Mouse (Mus musculus): ENCODE results near the gene Hook1.
"Not testable (repeated sequence)": the region's sequence is repeated elsewhere in the genome, so short reads cannot be mapped to it uniquely, and the experiment has no call there.

Hook1 gene

DNA sequence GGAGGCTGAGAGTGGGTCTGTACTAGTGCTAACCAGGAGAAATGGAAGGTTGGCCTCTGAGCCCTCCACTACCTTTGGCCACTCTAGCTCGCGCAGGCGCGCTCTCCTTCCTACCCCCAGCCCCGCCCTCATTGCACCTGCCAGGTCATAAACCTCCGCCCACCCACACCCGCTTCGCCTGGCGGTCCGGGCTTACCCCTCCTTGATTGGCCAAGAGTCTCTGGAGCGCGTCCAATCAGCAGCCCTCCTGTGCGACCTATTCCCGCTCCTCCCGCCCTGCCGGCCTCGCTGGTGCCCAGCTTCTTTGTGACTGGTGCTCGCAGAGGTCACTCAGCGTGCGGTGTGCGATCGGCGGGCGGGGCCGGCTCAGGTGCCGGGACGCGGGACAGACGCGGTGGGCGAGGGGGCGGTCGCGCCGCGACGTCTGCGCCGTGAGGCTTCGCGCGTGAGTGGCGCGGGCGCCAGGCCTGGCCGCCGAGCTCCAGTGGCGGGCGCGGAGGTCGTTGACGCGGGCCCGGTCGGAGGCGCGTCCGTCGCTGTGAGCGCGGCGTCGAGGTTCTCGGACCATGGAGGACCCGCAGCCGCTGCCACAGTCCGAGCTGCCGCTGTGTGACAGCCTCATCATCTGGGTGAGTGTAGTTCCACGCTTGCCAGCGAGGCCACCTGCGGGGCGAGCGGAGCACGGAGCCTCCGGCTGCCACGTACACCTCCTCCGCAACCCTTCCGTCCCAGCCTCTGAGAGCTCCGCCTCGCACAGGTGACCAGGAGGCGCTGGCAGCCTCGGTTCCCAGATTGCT, at the start of gene Hook1:
Gene Hook1, plus strand, starts transcription at position 313 of the 797 bp plus-strand sequence.
- DNase-seq, result peak; percentile 99

DNA sequence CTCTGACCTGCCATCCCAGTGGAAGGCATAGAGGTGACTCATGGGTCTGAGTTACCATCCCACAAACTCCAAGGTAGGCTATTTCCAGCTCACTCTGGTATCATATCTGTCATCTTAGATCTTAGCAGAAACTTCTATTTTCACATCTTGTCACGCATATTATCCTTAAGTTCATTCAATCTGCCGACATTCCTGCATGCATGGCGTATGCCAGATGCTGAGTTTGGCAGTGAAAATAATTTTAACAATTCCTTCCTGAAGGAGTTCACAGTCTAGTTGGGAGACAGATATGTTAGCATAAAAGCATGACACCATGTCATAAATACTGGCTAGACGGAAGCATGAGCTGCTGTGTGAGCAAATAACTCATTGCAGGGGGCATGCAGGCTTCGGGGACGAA, 49.3 kb upstream of the Hook1 start:
- DNase-seq, result no peak

- no peak for DNase-seq
Measured at GRCm38 (mm10) chr4:95920448-95920847, 46.6 kb upstream of the Hook1 start.

DNA sequence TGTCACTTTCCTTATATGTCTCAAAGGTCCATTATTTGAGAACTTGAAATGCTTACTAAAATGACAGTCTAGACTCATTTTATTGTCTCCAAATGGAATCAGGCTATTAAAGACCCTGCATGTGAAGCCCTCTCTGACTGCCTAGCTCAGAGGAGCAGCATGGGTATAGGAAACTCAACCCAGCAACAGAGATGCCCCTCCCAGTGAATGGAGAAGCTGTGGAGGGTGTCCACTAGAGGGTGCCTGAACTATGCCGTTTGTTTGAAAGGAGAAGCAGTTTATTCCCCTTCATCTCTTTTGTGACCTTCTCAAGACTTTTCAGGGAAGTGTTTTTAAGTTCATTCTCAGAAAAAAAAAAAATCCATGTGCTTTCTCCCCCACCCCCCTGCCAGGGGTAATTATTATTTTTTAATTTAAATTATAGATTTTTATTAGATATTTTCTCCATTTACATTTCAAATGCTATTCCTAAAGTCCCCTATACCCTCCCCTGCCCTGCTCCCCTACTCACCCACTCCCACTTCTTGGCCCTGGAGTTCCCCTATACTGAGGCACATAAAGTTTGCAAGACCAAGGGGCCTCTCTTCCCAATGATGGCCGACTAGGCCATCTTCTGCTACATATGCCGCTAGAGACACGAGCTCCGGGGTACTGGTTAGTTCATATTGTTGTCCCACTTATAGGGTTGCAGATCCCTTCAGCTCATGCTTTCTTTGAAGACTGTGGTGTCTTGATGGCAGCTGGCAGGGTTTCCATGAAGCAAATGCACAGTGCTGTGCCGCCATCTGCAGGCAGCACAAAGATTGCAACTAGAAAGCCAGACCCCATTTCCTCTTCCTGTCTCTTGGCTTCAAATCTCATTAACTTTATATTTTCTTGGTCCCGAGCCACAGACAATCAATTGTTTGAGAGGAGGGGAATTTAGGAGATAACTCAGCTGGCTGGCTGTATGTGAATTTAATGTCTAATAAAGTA, 42.5 kb upstream of the Hook1 start:
- peak; percentile 87 for DNase-seq

DNA sequence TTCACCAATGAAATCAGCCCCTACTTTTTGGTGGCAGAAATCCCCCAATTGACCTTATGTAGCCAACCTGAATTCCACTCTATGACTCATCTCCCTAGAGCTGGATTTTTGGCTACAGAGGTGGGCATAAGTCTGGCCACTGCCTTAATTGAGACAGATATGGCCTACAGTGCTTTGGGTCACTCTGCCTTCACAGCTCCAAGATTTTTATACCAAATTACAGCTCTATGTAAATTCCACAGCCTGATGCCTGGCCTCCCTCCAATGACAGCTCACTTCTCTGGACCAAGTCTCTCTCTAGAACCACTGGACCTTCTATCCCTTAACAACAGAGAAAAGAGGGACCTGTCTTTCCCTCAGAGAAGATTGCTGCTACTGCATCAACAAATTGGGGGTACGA, 38.2 kb upstream of the Hook1 start:
- no peak for DNase-seq

DNA sequence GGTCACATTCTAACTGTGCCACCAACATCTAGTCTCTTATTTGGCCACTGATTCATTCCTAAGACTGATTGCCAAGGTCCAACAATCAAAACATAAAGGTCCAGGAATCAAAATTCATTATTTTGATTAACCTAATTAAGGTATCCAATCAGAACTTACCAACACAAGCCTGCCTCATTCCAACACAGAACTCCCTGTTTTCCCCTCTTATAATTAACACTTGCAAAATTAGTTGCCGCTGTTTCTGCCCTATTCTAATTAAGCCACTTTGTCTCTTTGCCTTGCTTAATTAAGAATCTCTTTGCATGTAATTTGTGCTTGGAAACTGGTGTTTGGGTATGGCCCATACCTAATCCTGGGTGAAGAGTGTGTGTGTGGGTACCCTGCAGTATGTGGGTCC, 37.1 kb upstream of the Hook1 start:
- peak; percentile 72 for DNase-seq

GRCm38 (mm10) chr4:95931331-95931730, 35.7 kb upstream of the Hook1 start:
- DNase-seq, result no peak

DNA sequence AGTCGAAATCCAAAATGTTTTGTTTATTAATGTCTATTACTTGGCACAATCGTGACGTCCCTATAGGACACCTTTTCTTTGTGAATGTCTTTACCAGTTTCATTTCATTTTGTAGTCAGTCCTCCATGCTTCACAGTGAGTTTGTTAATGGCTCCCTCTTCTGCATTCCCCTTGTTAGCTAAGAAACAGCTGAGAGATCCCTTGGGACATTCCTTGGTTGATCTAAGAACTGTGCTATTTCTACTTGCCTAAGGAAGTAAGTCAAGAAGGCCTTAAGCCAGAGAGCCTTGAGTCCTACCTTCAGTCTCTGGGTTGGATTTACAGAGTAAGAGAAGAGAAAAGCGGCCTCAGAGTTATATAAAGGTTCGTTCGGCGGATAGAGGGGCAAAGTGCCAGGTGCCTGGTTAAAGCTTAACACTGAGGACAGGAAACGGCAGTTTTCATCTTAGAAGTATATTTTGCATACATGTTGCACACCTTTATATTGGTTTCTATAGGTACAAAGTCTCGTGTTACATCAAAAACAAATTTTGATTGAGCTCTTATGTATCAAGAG, 33.2 kb upstream of the Hook1 start:
- DNase-seq, result no peak

GRCm38 (mm10) chr4:95934384-95935035, 32.5 kb upstream of the Hook1 start:
- DNase-seq, result peak; percentile 69

DNA sequence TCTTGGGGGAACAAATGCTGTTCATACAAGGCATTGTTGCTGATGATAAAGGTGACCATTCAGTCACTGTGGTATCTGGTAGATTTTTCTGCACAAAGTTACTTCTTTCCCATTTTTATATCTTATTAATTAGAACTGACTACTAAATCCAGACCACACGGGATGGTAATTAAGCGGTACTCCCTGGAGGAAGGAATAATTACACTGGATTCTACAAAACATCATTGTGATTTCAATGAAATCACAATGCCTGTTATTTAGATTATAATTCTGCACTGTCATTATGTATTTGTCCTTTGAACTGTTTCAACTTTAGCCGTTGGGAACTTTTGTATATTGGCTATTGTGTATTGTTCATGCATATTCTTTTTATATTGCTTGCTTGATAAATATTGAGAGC, 28.3 kb upstream of the Hook1 start:
- DNase-seq, result peak; percentile 72

GRCm38 (mm10) chr4:95947896-95948295, 19.1 kb upstream of the Hook1 start:
- DNase-seq, result peak; percentile 51

- no peak for DNase-seq
Measured at GRCm38 (mm10) chr4:95953328-95953727, 13.7 kb upstream of the Hook1 start.

GRCm38 (mm10) chr4:95982221-95982620, 15.2 kb downstream of the Hook1 start:
- not testable (repeated sequence) for DNase-seq

DNA sequence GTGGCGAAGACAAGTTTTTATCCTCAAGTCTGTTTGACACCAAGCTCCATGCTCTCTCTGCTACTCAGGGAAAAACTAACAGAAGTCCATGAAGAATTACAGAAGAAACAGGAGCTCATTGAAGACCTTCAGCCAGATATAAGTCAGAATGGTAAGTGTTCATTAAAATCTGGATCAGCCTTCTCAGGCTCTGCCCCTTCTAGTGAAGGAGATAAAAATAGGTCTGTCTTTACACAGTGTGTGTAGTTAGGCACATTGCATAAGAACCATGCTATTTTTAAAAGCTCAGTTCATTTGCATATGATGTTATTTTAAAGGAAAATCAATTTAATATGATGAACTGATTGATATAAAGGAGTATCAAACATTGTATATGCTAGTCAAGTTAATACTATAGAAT, 49.8 kb downstream of the Hook1 start:
- DNase-seq, result no peak

- peak; percentile 50 for DNase-seq
Measured at GRCm38 (mm10) chr4:96022803-96023202, 55.8 kb downstream of the Hook1 start.

- peak; percentile 98 for DNase-seq
Measured at GRCm38 (mm10) chr4:96028412-96028811, 61.4 kb downstream of the Hook1 start.

DNA sequence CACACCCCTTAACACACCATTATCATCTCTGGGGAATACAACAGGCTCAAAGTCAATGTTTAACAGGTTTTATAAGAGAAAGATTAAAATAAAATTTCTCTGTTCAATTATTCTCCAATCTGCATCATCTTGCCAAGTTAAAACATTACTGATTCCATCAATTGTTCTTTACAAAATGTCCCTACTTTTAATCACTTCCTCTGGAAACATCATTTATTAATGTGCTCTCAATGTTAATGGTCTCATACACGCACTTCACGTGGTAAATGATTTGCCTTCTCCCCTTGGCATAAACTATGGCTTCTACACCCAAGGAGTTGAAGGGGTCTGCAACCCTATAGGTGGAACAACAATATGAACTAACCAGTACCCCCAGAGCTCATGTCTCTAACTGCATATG, 93.1 kb downstream of the Hook1 start:
- DNase-seq, result no peak

DNA sequence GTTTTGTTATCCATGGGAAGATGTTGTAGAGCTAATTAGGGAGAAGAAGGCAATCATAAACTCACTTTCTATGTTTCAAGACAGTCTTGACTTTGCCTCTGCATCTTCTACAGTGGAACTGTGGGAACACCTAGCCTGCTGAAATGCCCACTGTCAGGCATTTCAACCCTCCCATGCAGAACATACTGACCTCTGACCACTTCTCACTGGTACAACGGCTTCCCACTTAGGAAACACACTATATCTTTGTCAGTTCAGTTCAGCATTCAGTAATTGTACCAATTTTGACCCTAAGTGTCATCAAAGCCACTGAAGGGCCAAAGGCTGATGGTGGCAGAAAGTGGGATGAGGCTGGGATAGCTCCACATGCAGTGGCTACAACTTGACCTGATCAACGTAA, 95.0 kb downstream of the Hook1 start:
- DNase-seq, result no peak

Data from retina, postnatal 1 day (tissue).